8 mouse cellular contexts compared by ENCODE assay signal in genomic region chr6:112490625-112491242, GRCm38 (mm10). TPM values are rescaled to one million over a fixed set of nuclear protein-coding genes. Genes with fewer than 3 reads are reported as not detected.
DNase-seq lines count a peak whose midpoint lies in the region; ATAC-seq and TF ChIP-seq lines count a peak whose summit lies in the region.

No protein-coding gene starts in this region.

- no peaks in the 10 kb centered on the region for H3K4me1 ChIP-seq in ES-Bruce4 (ENCODE audit: control insufficient read depth, insufficient read depth, low read length)
- H3K4me1 ChIP-seq in cerebellum, adult 2 months (ENCODE audit: control insufficient read depth, insufficient read depth, low read length), result 0 out of 2 replicates have a peak, but pooled peaks cover 3% of the 10 kb centered on the region
- H3K4me1 ChIP-seq in neural tube, embryonic 14.5 days (ENCODE audit: control insufficient read depth, insufficient read depth, low read length), result peaks cover 11% of the 10 kb centered on the region
- H3K4me1 ChIP-seq in thymus, adult 2 months (replicated peaks; ENCODE audit: control insufficient read depth, insufficient read depth, low read length), result no peaks in the 10 kb centered on the region

- peak; percentile 56; the same call in 1 of the 2 replicates for ATAC-seq in neural tube, embryonic 14.5 days (ENCODE audit: low read depth)

- TF ChIP-seq EP300 in ES-Bruce4 (IDR thresholded peaks at IDR 0.05; ENCODE audit: insufficient read depth, low read depth, low read length), result no peak

- WGBS in cerebellum, adult 2 months, result 2% methylated on average over 35 of the region's 35 CpGs
- 1% methylated on average over 35 of the region's 35 CpGs for WGBS in neural tube, embryonic 14.5 days
- 3% methylated on average over 35 of the region's 35 CpGs for WGBS in thymus, adult 2 months

- peak; percentile 61 to 78 for DNase-seq in cerebellum, adult 2 months
- peak; percentile 81 for DNase-seq in forelimb bud, embryonic 11.5 days (ENCODE audit: low read depth, low spot score)
- DNase-seq in heart, postnatal 4 days, result peak; percentile 94
- peak; percentile 74 to 90 for DNase-seq in layer of hippocampus, adult 18-20 months (ENCODE audit: low spot score in 2 of 2)
- DNase-seq in lung, adult 18-20 months, result peak; percentile 61 to 70
- peak; percentile 76 for DNase-seq in thymus, adult 2 months

- H3K27ac ChIP-seq in ES-Bruce4 (ENCODE audit: insufficient read depth, low read length), result no peak overlapping the region
- H3K27ac ChIP-seq in cerebellum, adult 2 months (ENCODE audit: insufficient read depth, low read length), result no peak overlapping the region
- H3K27ac ChIP-seq in neural tube, embryonic 14.5 days (ENCODE audit: low read depth, low read length), result no peak overlapping the region
- H3K27ac ChIP-seq in thymus, adult 2 months (ENCODE audit: control insufficient read depth, insufficient read depth, low read length), result no peak overlapping the region

- H3K9me3 ChIP-seq in ES-Bruce4 (replicated peaks; ENCODE audit: control insufficient read depth, insufficient read depth, low read length, poor library complexity, severe bottlenecking), result no peaks in the 10 kb centered on the region
- no peaks in the 10 kb centered on the region for H3K9me3 ChIP-seq in neural tube, embryonic 14.5 days (ENCODE audit: control insufficient read depth, low read length)

- no peaks in the 10 kb centered on the region for H3K36me3 ChIP-seq in ES-Bruce4 (ENCODE audit: control insufficient read depth, insufficient read depth, low read length, poor library complexity, severe bottlenecking)
- no peaks in the 10 kb centered on the region for H3K36me3 ChIP-seq in neural tube, embryonic 14.5 days (ENCODE audit: control insufficient read depth, insufficient read depth, low read length)
- H3K36me3 ChIP-seq in thymus, adult 2 months (ENCODE audit: control insufficient read depth, insufficient read depth, low read length), result no peaks in the 10 kb centered on the region

- no peak for TF ChIP-seq POLR2A in ES-Bruce4 (IDR thresholded peaks at IDR 0.05; ENCODE audit: insufficient read depth, low read length)
- no peak for TF ChIP-seq POLR2A in cerebellum, adult 2 months (IDR thresholded peaks at IDR 0.05; ENCODE audit: borderline replicate concordance, insufficient read depth, low read length)
- no peak for TF ChIP-seq POLR2A in thymus, adult 2 months (IDR thresholded peaks at IDR 0.05; ENCODE audit: control insufficient read depth, extremely low read depth, insufficient read depth, low read length, poor library complexity)

- peak overlapping the region; percentile 52 for H3K4me2 ChIP-seq in neural tube, embryonic 14.5 days (ENCODE audit: low read depth, low read length)

- H3K4me3 ChIP-seq in ES-Bruce4 (ENCODE audit: low read depth, low read length), result peak overlapping the region; percentile 34
- H3K4me3 ChIP-seq in cerebellum, adult 2 months (replicated peaks; ENCODE audit: insufficient read depth, low read depth, low read length), result peak overlapping the region; percentile 33
- peak overlapping the region; percentile 22 for H3K4me3 ChIP-seq in neural tube, embryonic 14.5 days (ENCODE audit: low read depth, low read length)
- no peak overlapping the region for H3K4me3 ChIP-seq in thymus, adult 2 months (ENCODE audit: control insufficient read depth, insufficient read depth, low read length)

- no peak overlapping the region for H3K9ac ChIP-seq in ES-Bruce4 (ENCODE audit: low read depth, poor library complexity, severe bottlenecking)
- H3K9ac ChIP-seq in neural tube, embryonic 14.5 days (replicated peaks; ENCODE audit: low read depth, low read length), result 0 out of 2 replicates have a peak overlapping the region, but pooled peaks have one; percentile 25

- peaks cover 3% of the 10 kb centered on the region; the same call in 1 of the 2 replicates for H3K27me3 ChIP-seq in ES-Bruce4 (ENCODE audit: control insufficient read depth, insufficient read depth, low read length, poor library complexity, severe bottlenecking)
- no peaks in the 10 kb centered on the region; the same call in 1 of the 2 replicates for H3K27me3 ChIP-seq in cerebellum, adult 2 months (ENCODE audit: control insufficient read depth, insufficient read depth, low read length)
- peaks cover 29% of the 10 kb centered on the region for H3K27me3 ChIP-seq in neural tube, embryonic 14.5 days (ENCODE audit: control insufficient read depth, insufficient read depth, low read length)
- peaks cover 12% of the 10 kb centered on the region; the same call in 1 of the 2 replicates for H3K27me3 ChIP-seq in thymus, adult 2 months (ENCODE audit: control insufficient read depth, insufficient read depth, low read length)

- TF ChIP-seq CTCF in ES-Bruce4 (IDR thresholded peaks at IDR 0.05; ENCODE audit: low read depth, low read length), result peak; percentile 90
- TF ChIP-seq CTCF in cerebellum, adult 2 months (IDR thresholded peaks at IDR 0.05; ENCODE audit: borderline replicate concordance, insufficient read depth, low read depth, low read length), result peak; percentile 77
- TF ChIP-seq CTCF in thymus, adult 2 months (IDR thresholded peaks at IDR 0.05; ENCODE audit: borderline replicate concordance, control insufficient read depth, extremely low read depth, insufficient read depth, low read length, poor library complexity), result peak; percentile 97

RNA-seq across cellular contexts. Expression of gene Oxtr, which starts 1.0 kb away (rescaled TPM):
- 0.16 TPM in 1 of 2 replicates, not detected in the other for polyA plus RNA-seq in ES-Bruce4 (2011; ENCODE audit: insufficient read depth, insufficient read length, low read depth, missing spikeins)
- polyA plus RNA-seq in cerebellum, adult 2 months (2012; rRNA removed), result 0.81 and 0.88 TPM in 2 replicates
- total RNA-seq in heart, postnatal 4 days (2021), result under 1 TPM; 0.07 to 0.14 TPM
- total RNA-seq in layer of hippocampus, adult 18-20 months (2021), result 1 to 10 TPM; 6.9 to 7.9 TPM
- polyA plus RNA-seq in neural tube, embryonic 14.5 days (2014; fragmentation: Nextera tagmentation; extraction: Ambion mirVana), result 1.4 and 1.9 TPM in 2 replicates
- 0.50 and 0.56 TPM in 2 replicates for polyA plus RNA-seq in thymus, adult 2 months (2012; rRNA removed)

RNA-seq across cellular contexts. Expression of gene Cav3, which starts 31.4 kb away (rescaled TPM):
- not detected in 2 replicates for polyA plus RNA-seq in ES-Bruce4 (2011; ENCODE audit: insufficient read depth, insufficient read length, low read depth, missing spikeins)
- polyA plus RNA-seq in cerebellum, adult 2 months (2012; rRNA removed), result 0.33 and 0.51 TPM in 2 replicates
- total RNA-seq in heart, postnatal 4 days (2021), result 100 to 1,000 TPM; 154 to 182 TPM
- total RNA-seq in layer of hippocampus, adult 18-20 months (2021), result under 1 TPM; 0.86 to 0.92 TPM
- polyA plus RNA-seq in neural tube, embryonic 14.5 days (2014; fragmentation: Nextera tagmentation; extraction: Ambion mirVana), result 0.29 TPM in 1 of 2 replicates, not detected in the other
- polyA plus RNA-seq in thymus, adult 2 months (2012; rRNA removed), result 0.33 and 7.8 TPM in 2 replicates
